Mouse (Mus musculus) kidney, adult 2 months (tissue): ENCODE data around the gene Agtr2.

Experiments used
- CTCF ChIP-seq: fragments of 200-500 bp; conservative IDR thresholded peaks from 2 replicates; pipeline ENCODE4 v1.5.1; 2011; ENCODE audit warnings: low read depth, mild to moderate bottlenecking, control low read depth, low read length, moderate library complexity, mixed read lengths; ENCODE audit not compliant: insufficient read depth, insufficient read length
- POLR2A ChIP-seq: fragments of 200-500 bp; IDR thresholded peaks from one replicate; pipeline ENCODE4 v1.6.1; 2011; ENCODE audit warnings: low read depth, low read length, control low read depth

GRCm38 (mm10) chrX:21522590-21522989 lies 38.2 kb downstream of the Agtr2 start:
- TF ChIP-seq POLR2A (no peak), CTCF (no peak)
